Mouse (Mus musculus): Measurements from ENCODE around the gene Tanc1. TPM values are rescaled to one million over a fixed set of nuclear protein-coding genes. Genes with fewer than 3 reads are reported as not detected.

Gene Tanc1
- polyA plus RNA-seq, 1 experiment from 2014 or later = 2.4 TPM

GRCm38 (mm10) chr2:59862618-59863017 lies 250.8 kb downstream of the Tanc1 start:
- Histone ChIP-seq H3K4me1 (replicated peaks) (no peaks in the 10 kb centered on the region), H3K9ac (no peak overlapping the region), H3K36me3 (replicated peaks) (no peaks in the 10 kb centered on the region), H3K4me3 (replicated peaks) (no peak overlapping the region), H3K9me3 (replicated peaks) (no peaks in the 10 kb centered on the region), H3K27ac (replicated peaks) (no peak overlapping the region), H3K4me2 (no peak overlapping the region), H3K27me3 (no peaks in the 10 kb centered on the region)
- ATAC-seq (ENCODE audit: insufficient read depth) = no peak
- WGBS (ENCODE audit: insufficient replicate concordance) = 68% methylated on average over 6 of the region's 6 CpGs

- Histone ChIP-seq H3K27ac (replicated peaks) (no peak overlapping the region), H3K9ac (no peak overlapping the region), H3K9me3 (replicated peaks) (no peaks in the 10 kb centered on the region), H3K36me3 (replicated peaks) (no peaks in the 10 kb centered on the region), H3K4me1 (replicated peaks) (no peaks in the 10 kb centered on the region), H3K4me2 (no peak overlapping the region), H3K27me3 (no peaks in the 10 kb centered on the region), H3K4me3 (replicated peaks) (no peak overlapping the region)
- WGBS (ENCODE audit: insufficient replicate concordance) = 71% methylated on average over 6 of the region's 6 CpGs
- no peak for ATAC-seq (ENCODE audit: insufficient read depth)
These were observed 258.7 kb downstream of the Tanc1 start for GRCm38 (mm10) chr2:59870526-59870925.

GRCm38 (mm10) chr2:59876482-59876881 lies 264.6 kb downstream of the Tanc1 start:
- H3K4me1 ChIP-seq (replicated peaks) = peaks cover 3% of the 10 kb centered on the region
- ATAC-seq (ENCODE audit: insufficient read depth) = no peak
- no peaks in the 10 kb centered on the region for H3K36me3 ChIP-seq (replicated peaks)
- H3K9ac ChIP-seq = no peak overlapping the region
- 83% methylated on average over 15 of the region's 15 CpGs for WGBS (ENCODE audit: insufficient replicate concordance)
- no peaks in the 10 kb centered on the region for H3K27me3 ChIP-seq
- H3K27ac ChIP-seq (replicated peaks) = no peak overlapping the region
- no peaks in the 10 kb centered on the region for H3K9me3 ChIP-seq (replicated peaks)
- H3K4me2 ChIP-seq = no peak overlapping the region
- H3K4me3 ChIP-seq (replicated peaks) = no peak overlapping the region

- H3K4me2 ChIP-seq = no peak overlapping the region
- H3K27ac ChIP-seq (replicated peaks) = no peak overlapping the region
- WGBS (ENCODE audit: insufficient replicate concordance) = 66% methylated on average over 4 of the region's 4 CpGs
- H3K27me3 ChIP-seq = no peaks in the 10 kb centered on the region
- H3K9ac ChIP-seq = no peak overlapping the region
- peaks cover 11% of the 10 kb centered on the region for H3K4me1 ChIP-seq (replicated peaks)
- H3K4me3 ChIP-seq (replicated peaks) = no peak overlapping the region
- no peaks in the 10 kb centered on the region for H3K36me3 ChIP-seq (replicated peaks)
- no peak for ATAC-seq (ENCODE audit: insufficient read depth)
- H3K9me3 ChIP-seq (replicated peaks) = no peaks in the 10 kb centered on the region
These were observed 265.5 kb downstream of the Tanc1 start for GRCm38 (mm10) chr2:59877335-59877734.

- WGBS (ENCODE audit: insufficient replicate concordance) = 76% methylated on average over 19 of the region's 19 CpGs
- no peak overlapping the region for H3K27ac ChIP-seq (replicated peaks)
- no peak for ATAC-seq (ENCODE audit: insufficient read depth)
- H3K9me3 ChIP-seq (replicated peaks) = no peaks in the 10 kb centered on the region
- H3K4me1 ChIP-seq (replicated peaks) = peaks cover 18% of the 10 kb centered on the region
- H3K9ac ChIP-seq = no peak overlapping the region
- no peak overlapping the region for H3K4me2 ChIP-seq
- no peaks in the 10 kb centered on the region for H3K36me3 ChIP-seq (replicated peaks)
- no peaks in the 10 kb centered on the region for H3K27me3 ChIP-seq
- no peak overlapping the region for H3K4me3 ChIP-seq (replicated peaks)
These were observed 266.4 kb downstream of the Tanc1 start for GRCm38 (mm10) chr2:59878221-59878620.

GRCm38 (mm10) chr2:59881404-59881803 lies 269.6 kb downstream of the Tanc1 start:
- ATAC-seq (ENCODE audit: insufficient read depth) = no peak
- H3K9me3 ChIP-seq (replicated peaks) = no peaks in the 10 kb centered on the region
- H3K4me3 ChIP-seq (replicated peaks) = peak overlapping the region; percentile 84
- peaks cover 24% of the 10 kb centered on the region for H3K4me1 ChIP-seq (replicated peaks)
- H3K9ac ChIP-seq = peak overlapping the region; percentile 77; the same call in 1 of the 2 replicates
- no peak overlapping the region for H3K27ac ChIP-seq (replicated peaks)
- no peaks in the 10 kb centered on the region for H3K36me3 ChIP-seq (replicated peaks)
- H3K27me3 ChIP-seq = no peaks in the 10 kb centered on the region
- 12% methylated on average over 6 of the region's 6 CpGs for WGBS (ENCODE audit: insufficient replicate concordance)
- peak overlapping the region; percentile 98 for H3K4me2 ChIP-seq

GRCm38 (mm10) chr2:59881831-59882741 lies 270.2 kb downstream of the Tanc1 start, which contains the start of gene Wdsub1:
TSS of gene Wdsub1 (minus strand) at chr2:59882591.
- Histone ChIP-seq H3K27me3 (no peaks in the 10 kb centered on the region), H3K27ac (replicated peaks) (peak within 1 kb of the TSS; percentile 78), H3K9ac (peak within 1 kb of the TSS; percentile 77), H3K4me2 (peak within 1 kb of the TSS; percentile 98), H3K4me1 (replicated peaks) (peaks cover 24% of the 10 kb centered on the region), H3K36me3 (replicated peaks) (no peaks in the 10 kb centered on the region), H3K4me3 (replicated peaks) (peak within 1 kb of the TSS; percentile 84), H3K9me3 (replicated peaks) (no peaks in the 10 kb centered on the region)
- 2% methylated on average over 57 of the region's 57 CpGs for WGBS (ENCODE audit: insufficient replicate concordance)
- ATAC-seq (ENCODE audit: insufficient read depth) = peak; percentile 95

- H3K4me1 ChIP-seq (replicated peaks) = peaks cover 24% of the 10 kb centered on the region
- peak overlapping the region; percentile 62 for H3K27ac ChIP-seq (replicated peaks)
- peak overlapping the region; percentile 98 for H3K4me2 ChIP-seq
- no peaks in the 10 kb centered on the region for H3K9me3 ChIP-seq (replicated peaks)
- peak overlapping the region; percentile 7; the same call in 1 of the 2 replicates for H3K9ac ChIP-seq
- ATAC-seq (ENCODE audit: insufficient read depth) = peak; percentile 66
- WGBS (ENCODE audit: insufficient replicate concordance) = 29% methylated on average over 8 of the region's 8 CpGs
- no peaks in the 10 kb centered on the region for H3K27me3 ChIP-seq
- H3K36me3 ChIP-seq (replicated peaks) = no peaks in the 10 kb centered on the region
- H3K4me3 ChIP-seq (replicated peaks) = peak overlapping the region; percentile 84
These were observed 271.0 kb downstream of the Tanc1 start for GRCm38 (mm10) chr2:59882742-59883281.

- H3K36me3 ChIP-seq (replicated peaks) = no peaks in the 10 kb centered on the region
- 56% methylated on average over 6 of the region's 6 CpGs for WGBS (ENCODE audit: insufficient replicate concordance)
- H3K9ac ChIP-seq = no peak overlapping the region
- no peaks in the 10 kb centered on the region for H3K27me3 ChIP-seq
- H3K27ac ChIP-seq (replicated peaks) = no peak overlapping the region
- no peaks in the 10 kb centered on the region for H3K9me3 ChIP-seq (replicated peaks)
- no peaks in the 10 kb centered on the region for H3K4me1 ChIP-seq (replicated peaks)
- no peak overlapping the region for H3K4me2 ChIP-seq
- H3K4me3 ChIP-seq (replicated peaks) = no peak overlapping the region
- no peak for ATAC-seq (ENCODE audit: insufficient read depth)
These were observed 277.9 kb downstream of the Tanc1 start for GRCm38 (mm10) chr2:59889699-59890098.
